Mouse (Mus musculus) hindbrain, postnatal 0 days (tissue): ENCODE data around the gene Pard3b. TPM values are rescaled to one million over a fixed set of nuclear protein-coding genes. Genes with fewer than 3 reads are reported as not detected.
A peak's percentile ranks its signal among the peaks of the same experiment; 100 is the strongest.
"Not testable (repeated sequence)": the region's sequence is repeated elsewhere in the genome, so short reads cannot be mapped to it uniquely, and the experiment has no call there.

Source experiments
- ATAC-seq: fragments of 200-750 bp; cut with Nextera tagmentation; 2 replicates; pipeline ENCODE4 v1.8.0; 2017; ENCODE audit warnings: mild to moderate bottlenecking, moderate TSS enrichment, moderate library complexity
- DNase-seq: peaks from one replicate; pipeline ENCODE4 v3.0.0-alpha.2; 2015; ENCODE audit warnings: low spot score
- H3K27ac ChIP-seq: fragments of 300-500 bp; sonication (generic); 2 replicates; pipeline ENCODE4 v1.5.1; 2014; ENCODE audit warnings: mild to moderate bottlenecking
- H3K27me3 ChIP-seq: fragments of 300-500 bp; sonication (generic); 2 replicates; pipeline ENCODE4 v1.6.1; 2014; ENCODE audit warnings: low read length, mixed read lengths; ENCODE audit not compliant: insufficient read depth
- H3K36me3 ChIP-seq: fragments of 300-500 bp; sonication (generic); 2 replicates; pipeline ENCODE4 v1.6.1; 2014; ENCODE audit warnings: low read length, mixed read lengths; ENCODE audit not compliant: insufficient read depth
- H3K4me1 ChIP-seq: fragments of 300-500 bp; sonication (generic); 2 replicates; pipeline ENCODE4 v1.6.1; 2014; ENCODE audit warnings: antibody characterized with exemption, low read length, mixed read lengths; ENCODE audit not compliant: insufficient read depth
- H3K4me2 ChIP-seq: fragments of 300-500 bp; sonication (generic); 2 replicates; pipeline ENCODE4 v1.6.1; 2014; ENCODE audit warnings: low read depth, mild to moderate bottlenecking, low read length, moderate library complexity, mixed read lengths
- H3K4me3 ChIP-seq: fragments of 300-500 bp; sonication (generic); 2 replicates; pipeline ENCODE4 v1.5.1; 2014; ENCODE audit warnings: low read length
- H3K9ac ChIP-seq: fragments of 300-500 bp; sonication (generic); replicated peaks from 2 replicates; pipeline ENCODE4 v1.6.1; 2014; ENCODE audit warnings: mild to moderate bottlenecking, low read length, moderate library complexity, mixed read lengths
- H3K9me3 ChIP-seq: fragments of 300-500 bp; sonication (generic); 2 replicates; pipeline ENCODE4 v1.6.1; 2016; ENCODE audit warnings: low read length, mixed read lengths
- CTCF ChIP-seq: IDR thresholded peaks from 2 replicates; pipeline ENCODE4 v1.5.1; 2016; ENCODE audit warnings: antibody characterized with exemption, control low read depth, low read depth
- WGBS: fragments of 180-500 bp; shearing (Covaris S2); extraction: QIAGEN DNeasy Blood & Tissue Kit; methylation state at CpG from one replicate; pipeline ENCODE4 v1.1.7; 2014; 5-methylcytosine and 5-hydroxymethylcytosine counted together
- polyA plus RNA-seq: library from polyadenylated mRNA; unstranded; fragments of >200 nt; fragmentation: Nextera tagmentation; extraction: Ambion mirVana; gene quantifications from 2 replicates; pipeline ENCODE4 v1.2.1, GENCODE M21; 2015
- total RNA-seq: library from RNA; depleted of rRNA; stranded (reverse); fragments of >200 nt; gene quantifications from 2 replicates; pipeline ENCODE4 v1.2.3, GENCODE M21; 2014

Pard3b gene
- total and polyA plus RNA-seq, 2 experiments from 2014 or later = 5.6 to 9.6 TPM

DNA sequence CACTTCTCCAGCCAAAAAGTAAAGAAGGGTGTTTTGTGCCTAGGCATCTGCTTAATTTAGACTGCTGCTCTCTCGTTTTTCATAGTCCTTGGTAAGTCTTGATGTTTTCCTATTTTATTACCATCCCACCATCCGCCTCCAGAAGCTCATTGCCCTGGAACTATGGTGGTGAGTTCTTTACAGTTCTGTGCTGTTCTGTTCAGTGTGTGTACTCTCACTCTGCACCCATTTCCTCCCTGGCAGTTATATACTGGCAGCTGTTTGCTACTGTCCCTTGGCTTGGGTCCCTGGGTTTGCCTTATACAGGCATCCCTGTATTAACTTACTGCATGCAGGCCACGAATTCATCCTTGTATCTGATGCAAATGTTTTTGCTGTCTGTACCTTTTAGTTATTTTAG is 956.8 kb downstream of the Pard3b start:
- Histone ChIP-seq H3K27ac (no peak overlapping the region), H3K27me3 (no peaks in the 10 kb centered on the region), H3K4me1 (no peaks in the 10 kb centered on the region), H3K4me3 (no peak overlapping the region), H3K4me2 (no peak overlapping the region), H3K9ac (no peak overlapping the region), H3K9me3 (no peaks in the 10 kb centered on the region), H3K36me3 (no peaks in the 10 kb centered on the region)
- no peak for DNase-seq
- ATAC-seq = no peak
- no peak for TF ChIP-seq CTCF
- 75% methylated on average over 3 of the region's 3 CpGs for WGBS

DNA sequence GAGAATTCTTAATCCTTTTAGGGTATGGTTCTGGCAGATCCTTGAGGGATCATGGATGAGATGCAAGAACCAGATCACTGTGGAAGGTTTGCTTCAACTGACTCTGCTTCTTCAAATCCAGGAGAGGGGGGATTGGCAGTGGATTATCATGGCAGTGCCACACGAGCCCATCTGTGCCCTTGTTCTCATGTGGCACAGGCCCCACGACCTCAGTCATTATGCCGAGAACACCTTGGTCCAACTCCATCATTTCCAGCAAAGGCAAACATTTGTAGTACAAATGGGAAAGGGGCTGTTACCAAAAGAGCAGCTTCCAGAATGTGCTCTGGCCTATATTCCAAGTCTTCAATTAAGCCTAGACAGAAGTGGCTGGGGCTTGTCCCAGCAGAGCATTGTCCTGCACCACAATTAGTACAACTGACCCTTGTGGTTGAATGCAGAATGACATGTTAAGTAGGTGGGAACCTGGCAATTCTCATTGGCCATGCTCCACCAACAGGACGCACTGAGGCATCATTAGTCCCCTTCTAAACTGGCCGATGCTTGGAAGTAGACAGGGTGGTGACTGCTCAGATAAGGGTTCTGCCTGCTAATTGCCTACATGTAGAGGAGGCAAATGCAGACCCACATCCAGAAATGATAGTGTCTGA is 959.3 kb downstream of the Pard3b start:
- H3K9ac ChIP-seq = no peak overlapping the region
- H3K27ac ChIP-seq = no peak overlapping the region
- DNase-seq (no peak), ATAC-seq (0 out of 2 replicates have a peak, but pooled peaks have one; percentile 40)
- no peaks in the 10 kb centered on the region for H3K9me3 ChIP-seq
- no peaks in the 10 kb centered on the region for H3K4me1 ChIP-seq
- no peaks in the 10 kb centered on the region for H3K36me3 ChIP-seq
- no peaks in the 10 kb centered on the region for H3K27me3 ChIP-seq
- peak; percentile 32 for TF ChIP-seq CTCF
- no peak overlapping the region for H3K4me2 ChIP-seq
- no peak overlapping the region for H3K4me3 ChIP-seq
- WGBS = 79% methylated on average over 5 of the region's 5 CpGs

GRCm38 (mm10) chr1:62598551-62598950 is 959.9 kb downstream of the Pard3b start:
- no peak for ATAC-seq
- no peak overlapping the region for H3K27ac ChIP-seq
- H3K4me3 ChIP-seq = no peak overlapping the region
- H3K4me1 ChIP-seq = no peaks in the 10 kb centered on the region
- H3K9ac ChIP-seq = no peak overlapping the region
- H3K4me2 ChIP-seq = no peak overlapping the region
- no peaks in the 10 kb centered on the region for H3K36me3 ChIP-seq
- DNase-seq = no peak
- WGBS = 63% methylated on average over 5 of the region's 5 CpGs
- H3K27me3 ChIP-seq = no peaks in the 10 kb centered on the region
- no peaks in the 10 kb centered on the region for H3K9me3 ChIP-seq
- TF ChIP-seq CTCF = no peak

DNA sequence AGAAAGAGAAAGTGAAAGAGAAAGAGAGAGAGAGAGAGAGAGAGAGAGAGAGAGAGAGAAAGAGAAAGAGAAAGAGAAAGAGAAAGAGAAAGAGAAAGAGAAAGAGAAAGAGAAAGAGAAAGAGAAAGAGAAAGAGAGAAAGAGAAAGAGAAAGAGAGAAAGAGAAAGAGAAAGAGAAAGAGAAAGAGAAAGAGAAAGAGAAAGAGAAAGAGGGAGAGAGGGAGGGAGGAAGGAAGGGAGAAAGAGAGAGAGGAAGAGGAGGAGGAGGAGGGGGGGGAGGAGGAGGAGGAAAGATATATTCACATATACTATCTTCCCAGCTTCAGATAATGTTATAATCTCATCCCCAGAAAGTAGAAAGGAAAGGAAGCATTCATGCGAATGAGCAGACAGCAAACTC is 966.0 kb downstream of the Pard3b start:
- H3K4me2 ChIP-seq, H3K27ac ChIP-seq, H3K27me3 ChIP-seq, H3K4me1 ChIP-seq, DNase-seq, H3K9ac ChIP-seq, ATAC-seq, H3K4me3 ChIP-seq, H3K36me3 ChIP-seq, H3K9me3 ChIP-seq: not testable (repeated sequence)
- WGBS = 91% methylated on average over 1 of the region's 1 CpGs

GRCm38 (mm10) chr1:62618109-62618665 is 979.6 kb downstream of the Pard3b start:
- 79% methylated on average over 3 of the region's 3 CpGs for WGBS
- no peak for ATAC-seq
- H3K27ac ChIP-seq = no peak overlapping the region
- TF ChIP-seq CTCF = no peak
- H3K9ac ChIP-seq = no peak overlapping the region
- no peak for DNase-seq
- H3K36me3 ChIP-seq = no peaks in the 10 kb centered on the region
- no peak overlapping the region for H3K4me2 ChIP-seq
- no peaks in the 10 kb centered on the region for H3K4me1 ChIP-seq
- H3K4me3 ChIP-seq = no peak overlapping the region
- no peaks in the 10 kb centered on the region for H3K9me3 ChIP-seq
- H3K27me3 ChIP-seq = no peaks in the 10 kb centered on the region

- DNase-seq (no peak), ATAC-seq (no peak)
- no peak overlapping the region for H3K4me3 ChIP-seq
- no peak overlapping the region for H3K9ac ChIP-seq
- TF ChIP-seq CTCF = no peak
- no peaks in the 10 kb centered on the region for H3K9me3 ChIP-seq
- H3K4me1 ChIP-seq = no peaks in the 10 kb centered on the region
- H3K4me2 ChIP-seq = no peak overlapping the region
- 78% methylated on average over 5 of the region's 5 CpGs for WGBS
- no peaks in the 10 kb centered on the region for H3K27me3 ChIP-seq
- no peaks in the 10 kb centered on the region for H3K36me3 ChIP-seq
- H3K27ac ChIP-seq = no peak overlapping the region
Measured at GRCm38 (mm10) chr1:62619456-62619855, 980.8 kb downstream of the Pard3b start.

GRCm38 (mm10) chr1:62622447-62622846 is 983.8 kb downstream of the Pard3b start:
- Histone ChIP-seq H3K9me3 (no peaks in the 10 kb centered on the region), H3K27me3 (no peaks in the 10 kb centered on the region), H3K4me3 (no peak overlapping the region), H3K27ac (no peak overlapping the region), H3K36me3 (no peaks in the 10 kb centered on the region), H3K9ac (no peak overlapping the region), H3K4me2 (no peak overlapping the region), H3K4me1 (no peaks in the 10 kb centered on the region)
- ATAC-seq (no peak), DNase-seq (no peak)
- 100% methylated on average over 1 of the region's 1 CpGs for WGBS
- no peak for TF ChIP-seq CTCF
